Mouse (Mus musculus) embryonic facial prominence, embryonic 13.5 days (tissue): ENCODE measurements around the gene Gm45716. TPM values are rescaled to one million over a fixed set of nuclear protein-coding genes. Genes with fewer than 3 reads are reported as not detected.

Source experiments
- ATAC-seq: fragments of 200-750 bp; cut with Nextera tagmentation; 2 replicates; pipeline ENCODE4 v1.8.0; 2017; ENCODE audit warnings: low read depth; ENCODE audit not compliant: insufficient number of reproducible peaks, insufficient read depth, low FRiP score, low TSS enrichment
- H3K27ac ChIP-seq: fragments of 300-500 bp; sonication (generic); 2 replicates; pipeline ENCODE4 v1.5.1; 2015; ENCODE audit warnings: moderate library complexity, mild to moderate bottlenecking, inconsistent platforms
- H3K27me3 ChIP-seq: fragments of 300-500 bp; sonication (generic); 2 replicates; pipeline ENCODE4 v1.6.1; 2015; ENCODE audit warnings: mild to moderate bottlenecking, inconsistent platforms
- H3K36me3 ChIP-seq: fragments of 300-500 bp; sonication (generic); 2 replicates; pipeline ENCODE4 v1.6.1; 2015; ENCODE audit warnings: mild to moderate bottlenecking, inconsistent platforms
- H3K4me1 ChIP-seq: fragments of 300-500 bp; sonication (generic); 2 replicates; pipeline ENCODE4 v1.6.1; 2015; ENCODE audit warnings: inconsistent platforms
- H3K4me2 ChIP-seq: fragments of 300-500 bp; sonication (generic); 2 replicates; pipeline ENCODE4 v1.6.1; 2015; ENCODE audit warnings: moderate library complexity, mild to moderate bottlenecking, inconsistent platforms
- H3K4me3 ChIP-seq: fragments of 300-500 bp; sonication (generic); 2 replicates; pipeline ENCODE4 v1.5.1; 2015; ENCODE audit warnings: mild to moderate bottlenecking, inconsistent platforms
- H3K9ac ChIP-seq: fragments of 300-500 bp; sonication (generic); 2 replicates; pipeline ENCODE4 v1.6.1; 2015; ENCODE audit warnings: mild to moderate bottlenecking, inconsistent platforms
- H3K9me3 ChIP-seq: fragments of 300-500 bp; sonication (generic); 2 replicates; pipeline ENCODE4 v1.6.1; 2016; ENCODE audit warnings: inconsistent platforms
- WGBS: fragments of 180-500 bp; shearing (Covaris S2); methylation state at CpG from one replicate; pipeline ENCODE4 v1.1.7; 2015; ENCODE audit warnings: mixed read lengths; 5-methylcytosine and 5-hydroxymethylcytosine counted together
- polyA plus RNA-seq: library from polyadenylated mRNA; unstranded; fragments of >200 nt; fragmentation: Nextera tagmentation; extraction: Ambion mirVana; gene quantifications from 2 replicates; pipeline ENCODE4 v1.2.1, GENCODE M21; 2015

The Gm45716 gene
- polyA plus RNA-seq, 1 experiment from 2014 or later = 11.5 TPM

DNA sequence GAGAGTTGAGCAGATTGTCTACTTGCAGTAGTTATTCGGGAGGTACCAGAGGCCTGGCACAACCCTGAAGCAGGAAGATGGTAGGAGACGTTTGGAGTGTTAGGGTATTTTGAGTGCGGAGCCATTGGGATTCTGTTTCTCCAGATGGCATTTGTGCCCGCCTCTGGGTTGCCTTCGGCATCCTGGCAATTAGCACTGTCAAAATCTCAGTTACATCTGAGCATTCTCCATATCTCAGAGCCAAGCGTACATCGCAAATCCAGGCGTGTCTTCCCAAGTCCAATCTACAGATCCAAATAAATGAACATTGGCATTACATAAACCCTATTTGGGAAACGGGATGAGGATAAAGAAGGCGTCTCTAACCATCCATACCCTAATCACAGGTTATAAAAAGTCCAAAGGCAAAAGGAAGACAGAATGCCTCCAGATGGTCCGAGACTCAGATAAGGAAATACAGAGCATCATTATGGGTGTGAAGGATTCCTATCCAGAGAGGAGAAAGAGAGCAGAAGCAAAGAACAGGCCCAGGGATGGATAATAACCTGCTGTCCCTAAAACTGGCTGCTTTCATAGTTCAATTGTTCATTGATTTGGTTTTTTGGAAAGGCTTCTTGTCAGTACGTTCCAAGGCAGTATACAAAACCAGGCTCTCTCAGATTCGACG lies 11.7 kb upstream of the Gm45716 start:
- H3K27ac ChIP-seq = no peak overlapping the region
- H3K27me3 ChIP-seq = no peaks in the 10 kb centered on the region
- no peaks in the 10 kb centered on the region for H3K4me1 ChIP-seq
- H3K9me3 ChIP-seq = no peaks in the 10 kb centered on the region
- no peak overlapping the region for H3K9ac ChIP-seq
- H3K4me2 ChIP-seq = no peak overlapping the region
- 89% methylated on average over 14 of the region's 14 CpGs for WGBS
- no peak for ATAC-seq
- no peak overlapping the region for H3K4me3 ChIP-seq
- no peaks in the 10 kb centered on the region for H3K36me3 ChIP-seq

DNA sequence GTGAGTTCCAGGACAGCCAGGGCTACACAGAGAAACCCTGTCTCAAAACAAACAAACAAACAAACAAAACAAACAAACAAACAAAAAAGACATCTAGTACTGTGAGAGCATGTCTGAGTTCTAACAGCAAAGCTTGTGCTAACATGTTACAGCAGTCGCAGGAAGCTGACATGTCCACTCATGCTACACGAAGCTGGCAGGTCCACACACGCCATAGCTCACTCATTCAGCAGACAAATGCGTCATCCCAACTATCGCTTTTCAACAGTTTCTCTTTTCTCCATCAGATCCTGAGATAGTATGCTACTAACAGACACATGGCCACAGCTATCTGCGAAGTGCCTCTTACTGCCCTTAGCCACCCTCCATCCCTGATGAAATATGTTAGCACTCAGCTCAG lies 10.1 kb upstream of the Gm45716 start:
- WGBS = 84% methylated on average over 6 of the region's 6 CpGs
- Histone ChIP-seq H3K4me2 (no peak overlapping the region), H3K27ac (no peak overlapping the region), H3K36me3 (no peaks in the 10 kb centered on the region), H3K27me3 (no peaks in the 10 kb centered on the region), H3K9me3 (no peaks in the 10 kb centered on the region), H3K4me1 (no peaks in the 10 kb centered on the region), H3K9ac (no peak overlapping the region), H3K4me3 (no peak overlapping the region)
- no peak for ATAC-seq

DNA sequence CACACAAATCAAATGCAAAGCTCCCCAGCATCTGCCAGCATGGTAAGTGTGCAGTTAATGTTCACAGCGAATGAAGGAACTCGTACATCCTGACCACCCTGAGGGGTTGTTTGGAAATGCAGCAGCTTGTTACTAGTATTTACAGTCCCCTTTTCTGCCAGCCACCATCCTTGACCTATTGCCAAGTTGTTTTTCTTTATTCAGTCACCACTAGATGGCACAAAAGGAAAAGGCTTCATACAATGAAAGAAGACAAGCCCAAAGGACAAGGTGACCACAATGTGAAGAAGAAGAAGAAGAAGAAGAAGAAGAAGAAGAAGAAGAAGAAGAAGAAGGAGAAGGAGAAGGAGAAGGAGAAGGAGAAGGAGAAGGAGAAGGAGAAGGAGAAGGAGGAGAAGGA lies 4.1 kb upstream of the Gm45716 start:
- 14% methylated on average over 2 of the region's 2 CpGs for WGBS
- Histone ChIP-seq H3K27me3 (no peaks in the 10 kb centered on the region), H3K4me1 (peaks cover 3% of the 10 kb centered on the region), H3K9me3 (no peaks in the 10 kb centered on the region), H3K27ac (no peak overlapping the region), H3K4me2 (no peak overlapping the region), H3K36me3 (no peaks in the 10 kb centered on the region), H3K9ac (no peak overlapping the region), H3K4me3 (no peak overlapping the region)
- no peak for ATAC-seq

DNA sequence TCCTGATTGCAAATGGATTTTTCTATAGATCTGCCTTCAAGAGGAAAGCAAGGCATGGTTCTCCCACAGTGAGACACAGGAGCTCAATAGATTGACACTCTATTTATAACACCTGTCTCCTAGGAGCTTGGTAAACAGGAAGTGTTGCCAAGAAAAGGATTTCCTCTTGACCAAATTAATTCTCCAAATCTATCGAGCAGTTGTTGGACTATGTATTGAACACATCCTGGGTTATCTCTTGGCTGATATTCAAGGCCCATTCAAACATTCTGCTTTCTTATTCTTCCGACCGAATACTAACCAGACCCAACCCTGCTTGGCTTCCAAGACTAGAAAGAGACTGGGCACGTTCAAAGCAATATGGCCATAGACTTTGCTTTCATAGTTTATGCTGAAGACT lies 2.7 kb upstream of the Gm45716 start:
- Histone ChIP-seq H3K4me2 (no peak overlapping the region), H3K4me1 (peaks cover 3% of the 10 kb centered on the region), H3K27me3 (no peaks in the 10 kb centered on the region), H3K9ac (no peak overlapping the region), H3K27ac (no peak overlapping the region), H3K9me3 (no peaks in the 10 kb centered on the region), H3K36me3 (no peaks in the 10 kb centered on the region), H3K4me3 (no peak overlapping the region)
- no peak for ATAC-seq
- WGBS = 85% methylated on average over 4 of the region's 4 CpGs

DNA sequence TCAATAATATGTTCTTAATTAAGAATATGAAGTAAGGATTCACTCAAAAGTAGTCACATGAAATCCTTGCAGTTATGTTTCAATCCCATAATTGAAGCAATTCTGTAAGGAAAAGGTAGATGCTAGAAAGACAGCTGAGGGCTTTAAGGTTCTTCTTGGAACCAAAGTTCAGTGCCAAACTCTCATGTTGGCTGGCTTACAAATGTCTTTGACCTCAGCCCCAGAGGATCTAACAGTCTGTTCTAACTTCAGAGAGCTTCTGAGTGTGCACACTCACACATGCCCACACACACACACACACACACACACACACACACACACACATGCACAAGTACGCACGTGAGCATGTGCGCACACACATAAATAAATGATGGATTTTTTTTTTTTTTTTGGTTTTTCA lies 2.7 kb downstream of the Gm45716 start:
- Histone ChIP-seq H3K9ac (no peak overlapping the region), H3K9me3 (no peaks in the 10 kb centered on the region), H3K4me2 (no peak overlapping the region), H3K36me3 (no peaks in the 10 kb centered on the region), H3K27ac (no peak overlapping the region), H3K4me3 (no peak overlapping the region), H3K27me3 (no peaks in the 10 kb centered on the region), H3K4me1 (no peaks in the 10 kb centered on the region)
- no peak for ATAC-seq
- WGBS = 93% methylated on average over 3 of the region's 3 CpGs

DNA sequence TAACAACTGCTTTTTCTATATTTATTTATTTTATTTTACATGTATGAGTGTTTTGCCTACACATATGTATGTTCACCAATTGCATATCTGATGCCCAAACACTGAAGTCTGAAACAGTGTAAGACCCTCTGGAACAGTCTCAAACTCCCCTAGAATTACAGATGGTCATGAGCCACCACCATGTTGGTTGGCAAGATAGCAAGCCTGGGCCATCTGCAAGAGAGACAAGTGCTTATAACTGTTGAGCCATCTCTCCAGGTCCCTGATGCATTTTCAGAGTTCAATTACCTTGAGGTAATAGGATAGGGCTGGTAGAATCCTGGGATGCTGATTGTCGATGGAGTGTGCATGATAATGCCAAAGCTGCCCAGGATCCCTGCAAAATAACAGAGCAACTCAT lies 7.5 kb downstream of the Gm45716 start:
- ATAC-seq = no peak
- H3K4me1 ChIP-seq = peaks cover 9% of the 10 kb centered on the region
- WGBS = 78% methylated on average over 1 of the region's 1 CpGs
- no peak overlapping the region for H3K4me2 ChIP-seq
- no peak overlapping the region for H3K4me3 ChIP-seq
- no peak overlapping the region for H3K27ac ChIP-seq
- H3K9ac ChIP-seq = no peak overlapping the region
- H3K36me3 ChIP-seq = no peaks in the 10 kb centered on the region
- no peaks in the 10 kb centered on the region for H3K9me3 ChIP-seq
- no peaks in the 10 kb centered on the region for H3K27me3 ChIP-seq

DNA sequence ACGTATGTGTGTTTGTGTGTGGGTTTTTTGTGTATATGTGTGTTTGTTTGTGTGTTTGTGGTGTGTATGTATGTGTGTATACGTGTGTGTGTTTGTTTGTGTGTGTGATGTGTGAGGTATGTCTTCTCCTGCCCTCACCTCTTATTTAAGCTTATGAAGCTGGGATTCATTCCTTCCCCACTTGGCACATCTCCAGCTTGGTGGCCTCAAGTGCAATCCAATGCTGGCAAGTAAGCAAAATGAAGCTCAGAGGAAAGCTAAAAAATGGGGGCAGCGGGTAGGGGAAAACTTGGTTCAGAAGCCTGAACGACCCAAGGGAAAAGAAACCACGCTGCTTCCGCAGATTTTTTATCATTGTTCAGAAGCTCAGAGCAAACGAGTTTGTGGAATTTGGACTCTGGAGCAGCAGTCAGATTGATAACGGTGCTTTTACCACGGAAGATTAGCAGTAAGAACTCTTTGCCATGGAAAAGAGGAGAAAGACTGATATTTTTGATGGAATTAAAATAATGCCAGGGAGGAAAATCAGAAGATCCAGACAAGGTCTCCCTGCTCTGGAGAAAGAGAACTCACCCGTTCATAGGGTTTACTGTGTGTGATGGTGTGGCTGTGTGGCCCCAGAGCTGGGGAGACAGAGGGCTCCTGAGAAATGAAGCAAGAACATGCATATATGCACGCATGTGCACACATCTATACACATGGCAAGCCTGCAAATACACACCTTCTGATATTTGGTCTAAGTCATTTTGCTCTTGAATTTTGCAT lies 8.5 kb downstream of the Gm45716 start:
- Histone ChIP-seq H3K9me3 (no peaks in the 10 kb centered on the region), H3K9ac (no peak overlapping the region), H3K4me1 (peaks cover 9% of the 10 kb centered on the region), H3K36me3 (no peaks in the 10 kb centered on the region), H3K4me3 (no peak overlapping the region), H3K27me3 (no peaks in the 10 kb centered on the region), H3K27ac (no peak overlapping the region), H3K4me2 (no peak overlapping the region)
- WGBS = 65% methylated on average over 11 of the region's 11 CpGs
- ATAC-seq = no peak

DNA sequence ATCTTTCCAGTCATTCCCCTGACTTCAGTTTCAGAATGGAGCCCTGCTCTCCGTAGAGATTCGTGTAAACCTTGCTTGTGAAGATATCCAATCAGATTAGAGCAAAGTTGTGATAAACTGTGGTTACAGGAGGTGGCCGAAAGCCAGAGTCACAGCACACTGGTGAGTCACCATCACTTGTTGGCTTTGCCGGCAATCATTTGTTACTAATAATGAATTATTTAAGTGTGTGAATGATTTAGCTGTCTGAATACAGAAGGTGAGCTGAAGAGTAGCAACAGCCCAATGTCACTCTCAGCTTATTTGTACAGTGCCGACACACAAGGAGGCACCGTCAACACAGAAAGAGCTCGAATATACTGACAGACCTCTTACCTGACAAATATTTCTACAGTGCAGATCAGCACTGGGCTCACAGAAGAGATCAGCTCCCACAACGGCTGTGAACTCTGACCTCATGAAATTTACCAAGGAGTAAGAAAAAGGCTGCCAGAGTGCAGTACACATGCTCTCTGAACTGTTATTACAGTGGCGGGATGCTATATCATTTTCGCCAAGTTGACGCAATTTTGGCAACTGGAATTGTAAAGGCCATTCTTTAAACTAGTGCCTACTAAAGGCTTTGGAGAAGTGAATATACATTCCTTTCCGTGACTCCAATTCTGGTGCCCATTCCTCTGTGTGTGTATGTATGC lies 9.2 kb downstream of the Gm45716 start:
- no peak for ATAC-seq
- Histone ChIP-seq H3K4me3 (no peak overlapping the region), H3K9ac (no peak overlapping the region), H3K36me3 (no peaks in the 10 kb centered on the region), H3K4me1 (peaks cover 9% of the 10 kb centered on the region), H3K27ac (no peak overlapping the region), H3K27me3 (no peaks in the 10 kb centered on the region), H3K4me2 (no peak overlapping the region), H3K9me3 (no peaks in the 10 kb centered on the region)
- 80% methylated on average over 12 of the region's 12 CpGs for WGBS

DNA sequence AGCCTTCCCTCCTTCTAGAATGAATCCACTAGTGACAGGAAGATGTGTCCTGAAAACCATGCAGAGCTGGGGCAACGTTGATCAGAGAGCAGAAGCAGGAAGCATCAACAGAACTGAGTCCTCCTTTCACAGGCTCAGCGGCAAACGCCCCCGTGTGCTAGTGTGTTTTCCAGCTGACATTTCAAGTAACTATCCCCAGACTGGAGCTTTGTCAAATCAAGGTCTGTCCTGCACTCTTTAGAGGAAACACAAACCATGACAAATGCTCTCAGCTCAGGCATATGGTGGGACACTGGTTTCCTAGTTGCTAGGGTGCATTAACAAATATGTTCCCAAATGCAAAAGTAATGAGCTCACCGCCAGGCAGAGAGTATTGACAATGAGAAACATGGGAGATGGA lies 10.6 kb downstream of the Gm45716 start:
- Histone ChIP-seq H3K9ac (no peak overlapping the region), H3K4me3 (no peak overlapping the region), H3K4me2 (no peak overlapping the region), H3K36me3 (no peaks in the 10 kb centered on the region), H3K27me3 (no peaks in the 10 kb centered on the region), H3K27ac (no peak overlapping the region), H3K4me1 (peaks cover 9% of the 10 kb centered on the region), H3K9me3 (no peaks in the 10 kb centered on the region)
- WGBS = 45% methylated on average over 5 of the region's 5 CpGs
- ATAC-seq = no peak

DNA sequence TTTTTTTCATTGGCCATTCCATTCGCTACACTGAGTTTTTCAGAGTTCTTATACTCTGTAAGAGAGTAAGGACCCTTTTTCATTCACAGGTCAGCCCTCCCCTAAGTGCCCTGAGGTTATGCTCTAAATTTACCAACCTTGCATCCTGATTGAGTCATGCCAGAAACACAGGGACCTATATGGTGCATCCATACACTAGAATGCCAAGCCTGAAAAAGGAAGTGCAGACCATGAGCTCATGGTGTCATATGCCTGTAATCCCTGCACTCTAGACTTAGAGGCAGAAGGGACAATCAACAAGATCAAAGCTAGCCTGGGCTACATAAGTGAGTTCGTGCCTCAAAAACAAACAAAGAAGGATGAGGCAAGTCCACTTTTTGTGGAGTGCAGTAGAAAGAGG lies 13.3 kb downstream of the Gm45716 start:
- WGBS = 84% methylated on average over 2 of the region's 2 CpGs
- H3K4me1 ChIP-seq = peaks cover 7% of the 10 kb centered on the region
- H3K4me2 ChIP-seq = no peak overlapping the region
- no peaks in the 10 kb centered on the region for H3K36me3 ChIP-seq
- H3K4me3 ChIP-seq = no peak overlapping the region
- H3K9me3 ChIP-seq = no peaks in the 10 kb centered on the region
- no peaks in the 10 kb centered on the region for H3K27me3 ChIP-seq
- H3K9ac ChIP-seq = no peak overlapping the region
- no peak overlapping the region for H3K27ac ChIP-seq
- ATAC-seq = no peak

DNA sequence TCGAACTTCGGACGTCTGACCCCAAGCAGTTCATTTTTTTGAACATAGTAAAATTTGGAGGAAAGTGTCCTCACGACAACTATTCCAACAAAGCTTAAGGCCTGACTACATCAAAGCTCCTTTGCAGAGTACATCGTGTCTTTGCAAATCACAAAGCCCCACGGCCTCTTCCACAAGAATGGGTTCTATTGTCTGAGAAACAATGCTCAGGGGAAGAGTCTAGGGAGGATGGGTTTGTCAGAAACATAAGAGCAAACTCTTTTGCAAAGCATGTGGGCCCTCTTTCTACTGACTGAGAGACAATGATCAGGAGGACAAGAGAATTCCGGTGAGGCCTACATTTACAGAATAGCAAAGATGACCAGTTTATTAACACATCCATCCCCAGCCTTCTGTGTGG lies 26.8 kb downstream of the Gm45716 start:
- WGBS = 70% methylated on average over 7 of the region's 7 CpGs
- Histone ChIP-seq H3K27ac (no peak overlapping the region), H3K4me2 (no peak overlapping the region), H3K4me3 (no peak overlapping the region), H3K4me1 (no peaks in the 10 kb centered on the region), H3K9me3 (no peaks in the 10 kb centered on the region), H3K36me3 (no peaks in the 10 kb centered on the region), H3K27me3 (no peaks in the 10 kb centered on the region), H3K9ac (no peak overlapping the region)
- no peak for ATAC-seq
